Comparison of ENCODE assay signal across 8 mouse cellular contexts in genomic region chr14:60177614-60178570, GRCm38 (mm10). TPM values are rescaled to one million over a fixed set of nuclear protein-coding genes. Genes with fewer than 3 reads are reported as not detected.
DNase-seq lines count a peak whose midpoint lies in the region; ATAC-seq and TF ChIP-seq lines count a peak whose summit lies in the region.

No protein-coding gene starts in this region.

- WGBS in kidney, embryonic 15.5 days, result 20% methylated on average over 35 of the region's 37 CpGs
- 21% methylated on average over 37 of the region's 37 CpGs for WGBS in embryonic facial prominence, embryonic 10.5 days
- WGBS in hindbrain, embryonic 16.5 days, result 20% methylated on average over 30 of the region's 37 CpGs
- 7% methylated on average over 32 of the region's 37 CpGs for WGBS in liver, postnatal 0 days (ENCODE audit: insufficient replicate concordance)
- 25% methylated on average over 26 of the region's 37 CpGs for WGBS in stomach, postnatal 0 days

- peak overlapping the region; percentile 64 for H3K9ac ChIP-seq in kidney, embryonic 15.5 days
- H3K9ac ChIP-seq in ES-E14 (ENCODE audit: insufficient read depth, low read depth, low read length, poor library complexity, severe bottlenecking), result peak overlapping the region; percentile 72; the same call in 1 of the 2 replicates
- peak overlapping the region; percentile 91 for H3K9ac ChIP-seq in hindbrain, embryonic 16.5 days (ENCODE audit: low read depth, low read length)
- peak overlapping the region; percentile 60 for H3K9ac ChIP-seq in liver, postnatal 0 days (replicated peaks)
- peak overlapping the region; percentile 69 for H3K9ac ChIP-seq in stomach, postnatal 0 days (ENCODE audit: low read length)

- TF ChIP-seq EP300 in liver, postnatal 0 days (IDR thresholded peaks at IDR 0.05; ENCODE audit: low read depth), result no peak
- no peak for TF ChIP-seq EP300 in stomach, postnatal 0 days (optimal IDR thresholded peaks at IDR 0.05)

- H3K27ac ChIP-seq in kidney, embryonic 15.5 days, result no peak overlapping the region
- H3K27ac ChIP-seq in ES-E14 (ENCODE audit: insufficient read depth, low read depth, low read length, poor library complexity, severe bottlenecking), result no peak overlapping the region
- H3K27ac ChIP-seq in embryonic facial prominence, embryonic 10.5 days (replicated peaks), result peak overlapping the region; percentile 75
- peak overlapping the region; percentile 93 for H3K27ac ChIP-seq in hindbrain, embryonic 16.5 days (ENCODE audit: low read depth, low read length)
- peak overlapping the region; percentile 84 for H3K27ac ChIP-seq in liver, postnatal 0 days (ENCODE audit: low read depth)
- peak overlapping the region; percentile 91 for H3K27ac ChIP-seq in stomach, postnatal 0 days (replicated peaks)

- DNase-seq in kidney, postnatal 14 days, result no peak
- DNase-seq in ES-E14 (ENCODE audit: low read depth, low spot score), result no peak
- no peak for DNase-seq in embryonic facial prominence, embryonic 10.5 days (ENCODE audit: low spot score)
- DNase-seq in liver, postnatal 0 days, result no peak
- DNase-seq in stomach, postnatal 0 days (ENCODE audit: low spot score), result no peak
- DNase-seq in kidney, adult 9 months, result no peak

- H3K4me2 ChIP-seq in kidney, embryonic 15.5 days, result peak overlapping the region; percentile 99
- peak overlapping the region; percentile 79 for H3K4me2 ChIP-seq in hindbrain, embryonic 16.5 days (ENCODE audit: low read length)
- peak overlapping the region; percentile 81 for H3K4me2 ChIP-seq in liver, postnatal 0 days (ENCODE audit: low read depth, low read length)
- H3K4me2 ChIP-seq in stomach, postnatal 0 days (replicated peaks; ENCODE audit: low read depth), result peak overlapping the region; percentile 96

- in situ Hi-C loops in ES-E14 (cut with MboI; ENCODE audit: low sequenced_read_pairs in 2 of 2, unreplicated experiment in 2 of 2), result no loop called here

- H3K4me1 ChIP-seq in kidney, embryonic 15.5 days, result peaks cover 13% of the 10 kb centered on the region
- H3K4me1 ChIP-seq in ES-E14 (ENCODE audit: control insufficient read depth in 2 of 2, insufficient read depth in 2 of 2, low read length in 2 of 2, poor library complexity in 1 of 2), result peaks cover 0 to 6% of the 10 kb centered on the region in 2 experiments; a peak in 3 of 4 replicates
- peaks cover 21% of the 10 kb centered on the region for H3K4me1 ChIP-seq in embryonic facial prominence, embryonic 10.5 days
- H3K4me1 ChIP-seq in hindbrain, embryonic 16.5 days (ENCODE audit: control insufficient read depth, insufficient read depth, low read depth, low read length), result peaks cover 5% of the 10 kb centered on the region; the same call in 1 of the 2 replicates
- H3K4me1 ChIP-seq in liver, postnatal 0 days (ENCODE audit: insufficient read depth), result peaks cover 21% of the 10 kb centered on the region
- H3K4me1 ChIP-seq in stomach, postnatal 0 days (replicated peaks; ENCODE audit: control insufficient read depth, insufficient read depth), result no peaks in the 10 kb centered on the region

- H3K4me3 ChIP-seq in kidney, embryonic 15.5 days (replicated peaks), result peak overlapping the region; percentile 76
- H3K4me3 ChIP-seq in ES-E14 (ENCODE audit: insufficient read depth in 1 of 2, low read depth in 1 of 2, low read length in 2 of 2, poor library complexity in 1 of 2, severe bottlenecking in 1 of 2), result peak overlapping the region; percentile 63 to 83
- peak overlapping the region; percentile 85 for H3K4me3 ChIP-seq in embryonic facial prominence, embryonic 10.5 days
- H3K4me3 ChIP-seq in hindbrain, embryonic 16.5 days (ENCODE audit: low read length), result peak overlapping the region; percentile 73
- H3K4me3 ChIP-seq in liver, postnatal 0 days (ENCODE audit: low read depth, low read length), result peak overlapping the region; percentile 71
- peak overlapping the region; percentile 71 for H3K4me3 ChIP-seq in stomach, postnatal 0 days (ENCODE audit: low read depth, low read length)

- H3K27me3 ChIP-seq in kidney, embryonic 15.5 days, result peaks cover 53% of the 10 kb centered on the region
- peaks cover 68% of the 10 kb centered on the region for H3K27me3 ChIP-seq in embryonic facial prominence, embryonic 10.5 days (replicated peaks; ENCODE audit: low read depth, poor library complexity, severe bottlenecking)
- no peaks in the 10 kb centered on the region for H3K27me3 ChIP-seq in hindbrain, embryonic 16.5 days (replicated peaks; ENCODE audit: control insufficient read depth, insufficient read depth, low read length)
- H3K27me3 ChIP-seq in liver, postnatal 0 days (ENCODE audit: insufficient read depth, low read length), result peaks cover 5% of the 10 kb centered on the region; the same call in 1 of the 2 replicates
- H3K27me3 ChIP-seq in stomach, postnatal 0 days (ENCODE audit: control insufficient read depth, insufficient read depth, low read length), result no peaks in the 10 kb centered on the region

- TF ChIP-seq CTCF in liver, postnatal 0 days (IDR thresholded peaks at IDR 0.05; ENCODE audit: low read depth), result no peak
- no peak for TF ChIP-seq CTCF in stomach, postnatal 0 days (IDR thresholded peaks at IDR 0.05; ENCODE audit: low read depth)

- H3K9me3 ChIP-seq in kidney, embryonic 15.5 days (replicated peaks), result no peaks in the 10 kb centered on the region
- no peaks in the 10 kb centered on the region for H3K9me3 ChIP-seq in ES-E14 (ENCODE audit: control insufficient read depth, insufficient read depth, low read depth, low read length)
- H3K9me3 ChIP-seq in embryonic facial prominence, embryonic 10.5 days, result no peaks in the 10 kb centered on the region
- H3K9me3 ChIP-seq in hindbrain, embryonic 16.5 days (ENCODE audit: control insufficient read depth, low read length), result no peaks in the 10 kb centered on the region
- H3K9me3 ChIP-seq in liver, postnatal 0 days (ENCODE audit: low read length), result no peaks in the 10 kb centered on the region
- H3K9me3 ChIP-seq in stomach, postnatal 0 days (ENCODE audit: control insufficient read depth, low read length), result no peaks in the 10 kb centered on the region

- H3K36me3 ChIP-seq in kidney, embryonic 15.5 days, result no peaks in the 10 kb centered on the region
- no peaks in the 10 kb centered on the region for H3K36me3 ChIP-seq in ES-E14 (ENCODE audit: control insufficient read depth, insufficient read depth, low read length, poor library complexity, severe bottlenecking)
- H3K36me3 ChIP-seq in embryonic facial prominence, embryonic 10.5 days (replicated peaks), result no peaks in the 10 kb centered on the region
- H3K36me3 ChIP-seq in hindbrain, embryonic 16.5 days (ENCODE audit: control insufficient read depth, insufficient read depth, low read length), result no peaks in the 10 kb centered on the region
- no peaks in the 10 kb centered on the region for H3K36me3 ChIP-seq in liver, postnatal 0 days (replicated peaks; ENCODE audit: insufficient read depth, low read length)
- no peaks in the 10 kb centered on the region for H3K36me3 ChIP-seq in stomach, postnatal 0 days (ENCODE audit: control insufficient read depth, insufficient read depth, low read length)

- peak; percentile 43 for ATAC-seq in kidney, embryonic 15.5 days (replicated peaks; ENCODE audit: low FRiP score)
- peak; percentile 38 for ATAC-seq in hindbrain, embryonic 16.5 days
- ATAC-seq in liver, postnatal 0 days, result peak; percentile 35; the same call in 1 of the 2 replicates
- peak; percentile 8; the same call in 1 of the 2 replicates for ATAC-seq in stomach, postnatal 0 days (ENCODE audit: low FRiP score, low TSS enrichment)

TF ChIP-seq in ES-E14, 5 proteins besides CTCF, POLR2A, EP300 and RAD21:
- TF ChIP-seq CHD2 (IDR thresholded peaks at IDR 0.05; ENCODE audit: low read depth, low read length), result no peak
- TF ChIP-seq ZNF384 (IDR thresholded peaks at IDR 0.05; ENCODE audit: low read depth, low read length), result no peak

RNA-seq across cellular contexts. Expression of gene Atp8a2, which starts 19.1 kb away (rescaled TPM):
- polyA plus RNA-seq in kidney, embryonic 15.5 days (2015; fragmentation: Nextera tagmentation; extraction: Ambion mirVana), result 1.2 and 1.4 TPM in 2 replicates
- 0.62 and 1.1 TPM in 2 replicates for total RNA-seq in ES-E14 (2012; rRNA removed)
- polyA plus RNA-seq in embryonic facial prominence, embryonic 10.5 days (2016; fragmentation: Nextera tagmentation; extraction: Ambion mirVana), result 1.8 and 2.8 TPM in 2 replicates
- 44.2 and 45.6 TPM in 2 replicates for polyA plus RNA-seq in hindbrain, embryonic 16.5 days (2015; fragmentation: Nextera tagmentation; extraction: Ambion mirVana)
- polyA plus RNA-seq in liver, postnatal 0 days (2015; fragmentation: Nextera tagmentation; extraction: Ambion mirVana), result 5.6 and 7.5 TPM in 2 replicates
- 6.3 and 7.0 TPM in 2 replicates for polyA plus RNA-seq in stomach, postnatal 0 days (2015; fragmentation: Nextera tagmentation; extraction: Ambion mirVana)

Comparison
In these comparisons a context has a peak if more than half of its experiments do, and no peak if none do; other contexts are left out.
1. H3K27ac ChIP-seq: peak in embryonic facial prominence, embryonic 10.5 days (single experiment), hindbrain, embryonic 16.5 days (single experiment), liver, postnatal 0 days (single experiment) and stomach, postnatal 0 days (single experiment); none in kidney, embryonic 15.5 days (single experiment) and ES-E14 (single experiment).
2. Peak in every context shown above with its lines, with median percentiles within 50 percentile points of each other: ATAC-seq, H3K4me2 ChIP-seq, H3K4me3 ChIP-seq and H3K9ac ChIP-seq.